Mouse (Mus musculus) heart, embryonic 11.5 days (tissue): ENCODE measurements around the gene Slc6a18. TPM values are rescaled to one million over a fixed set of nuclear protein-coding genes. Genes with fewer than 3 reads are reported as not detected.

Experiments
- ATAC-seq: fragments of 200-750 bp; cut with Nextera tagmentation; replicated peaks from 2 replicates; pipeline ENCODE4 v1.8.0; 2017; ENCODE audit warnings: moderate library complexity; ENCODE audit not compliant: insufficient number of reproducible peaks, low FRiP score, low TSS enrichment
- H3K27ac ChIP-seq: fragments of 300-500 bp; sonication (generic); 2 replicates; pipeline ENCODE4 v1.5.1; 2014; ENCODE audit warnings: mild to moderate bottlenecking, low read depth, low read length
- H3K27me3 ChIP-seq: fragments of 300-500 bp; sonication (generic); 2 replicates; pipeline ENCODE4 v1.6.1; 2014; ENCODE audit warnings: mild to moderate bottlenecking, low read length, mixed read lengths; ENCODE audit not compliant: control insufficient read depth, insufficient read depth
- H3K36me3 ChIP-seq: fragments of 300-500 bp; sonication (generic); 2 replicates; pipeline ENCODE4 v1.6.1; 2014; ENCODE audit warnings: mild to moderate bottlenecking, low read length, moderate library complexity, mixed read lengths; ENCODE audit not compliant: control insufficient read depth, insufficient read depth
- H3K4me1 ChIP-seq: fragments of 300-500 bp; sonication (generic); 2 replicates; pipeline ENCODE4 v1.6.1; 2014; ENCODE audit warnings: low read length; ENCODE audit not compliant: control insufficient read depth, insufficient read depth
- H3K4me2 ChIP-seq: fragments of 300-500 bp; sonication (generic); 2 replicates; pipeline ENCODE4 v1.6.1; 2014; ENCODE audit warnings: mild to moderate bottlenecking, moderate library complexity
- H3K4me3 ChIP-seq: fragments of 300-500 bp; sonication (generic); 2 replicates; pipeline ENCODE4 v1.5.1; 2014; ENCODE audit warnings: low read depth, low read length
- H3K9ac ChIP-seq: fragments of 300-500 bp; sonication (generic); 2 replicates; pipeline ENCODE4 v1.6.1; 2014; ENCODE audit warnings: mild to moderate bottlenecking, low read depth, low read length, moderate library complexity
- H3K9me3 ChIP-seq: fragments of 300-500 bp; sonication (generic); replicated peaks from 2 replicates; pipeline ENCODE4 v1.6.1; 2016; ENCODE audit warnings: low read length; ENCODE audit not compliant: control insufficient read depth
- WGBS: fragments of 180-500 bp; shearing (Covaris S2); extraction: QIAGEN DNeasy Blood & Tissue Kit; methylation state at CpG from one replicate; pipeline ENCODE4 v1.1.7; 2014; ENCODE audit not compliant: insufficient replicate concordance; 5-methylcytosine and 5-hydroxymethylcytosine counted together
- polyA plus RNA-seq: library from polyadenylated mRNA; unstranded; fragments of >200 nt; fragmentation: Nextera tagmentation; extraction: Ambion mirVana; gene quantifications from 2 replicates; pipeline ENCODE4 v1.2.1, GENCODE M21; 2014

Gene Slc6a18
- polyA plus RNA-seq, 1 experiment from 2014 or later = not detected

DNA sequence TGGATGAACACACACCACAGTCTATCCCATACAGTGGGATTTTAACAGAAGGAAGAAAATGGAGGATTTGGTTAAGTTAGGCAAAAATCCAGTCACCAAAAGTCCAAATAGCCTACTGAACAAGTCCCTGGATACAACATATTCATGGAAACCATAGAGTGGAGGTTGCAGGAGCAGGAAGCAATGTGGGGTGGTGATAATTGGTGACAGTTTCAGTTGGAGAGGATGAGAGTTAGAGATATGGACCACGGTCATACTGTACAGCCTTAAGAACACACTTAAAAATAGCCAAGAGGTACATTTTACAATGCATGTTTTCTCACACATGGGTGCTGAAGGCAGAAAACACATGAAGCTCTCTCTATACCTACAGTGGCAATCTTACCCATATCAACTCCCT is 17.1 kb upstream of the Slc6a18 start:
- H3K27ac ChIP-seq = no peak overlapping the region
- H3K36me3 ChIP-seq = no peaks in the 10 kb centered on the region
- no peaks in the 10 kb centered on the region for H3K9me3 ChIP-seq
- no peak overlapping the region for H3K9ac ChIP-seq
- no peak overlapping the region for H3K4me2 ChIP-seq
- 54% methylated on average over 1 of the region's 1 CpGs for WGBS
- ATAC-seq = no peak
- no peaks in the 10 kb centered on the region for H3K4me1 ChIP-seq
- no peaks in the 10 kb centered on the region for H3K27me3 ChIP-seq
- H3K4me3 ChIP-seq = no peak overlapping the region

DNA sequence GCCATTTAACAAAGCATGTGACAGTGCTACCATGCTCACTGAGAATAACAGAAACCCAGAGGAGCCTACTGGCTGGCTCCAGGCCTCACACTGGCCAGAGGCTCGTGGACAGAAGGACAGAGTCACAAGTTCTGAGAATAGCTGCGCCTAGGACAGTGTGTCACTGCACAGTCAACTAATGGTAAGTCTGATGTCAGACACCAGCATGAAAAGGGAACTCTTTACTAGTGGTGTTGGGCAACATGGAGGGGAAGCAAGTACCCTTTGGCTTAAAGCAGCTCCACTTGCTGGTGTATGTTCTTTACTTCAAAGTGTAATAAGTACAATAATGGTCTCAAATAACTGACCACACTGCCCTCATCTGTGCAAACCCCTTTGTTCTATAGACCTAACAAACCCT is 15.5 kb upstream of the Slc6a18 start:
- WGBS = 58% methylated on average over 2 of the region's 2 CpGs
- Histone ChIP-seq H3K9me3 (no peaks in the 10 kb centered on the region), H3K4me2 (no peak overlapping the region), H3K36me3 (no peaks in the 10 kb centered on the region), H3K27me3 (no peaks in the 10 kb centered on the region), H3K4me1 (no peaks in the 10 kb centered on the region), H3K27ac (no peak overlapping the region), H3K4me3 (no peak overlapping the region), H3K9ac (no peak overlapping the region)
- no peak for ATAC-seq

DNA sequence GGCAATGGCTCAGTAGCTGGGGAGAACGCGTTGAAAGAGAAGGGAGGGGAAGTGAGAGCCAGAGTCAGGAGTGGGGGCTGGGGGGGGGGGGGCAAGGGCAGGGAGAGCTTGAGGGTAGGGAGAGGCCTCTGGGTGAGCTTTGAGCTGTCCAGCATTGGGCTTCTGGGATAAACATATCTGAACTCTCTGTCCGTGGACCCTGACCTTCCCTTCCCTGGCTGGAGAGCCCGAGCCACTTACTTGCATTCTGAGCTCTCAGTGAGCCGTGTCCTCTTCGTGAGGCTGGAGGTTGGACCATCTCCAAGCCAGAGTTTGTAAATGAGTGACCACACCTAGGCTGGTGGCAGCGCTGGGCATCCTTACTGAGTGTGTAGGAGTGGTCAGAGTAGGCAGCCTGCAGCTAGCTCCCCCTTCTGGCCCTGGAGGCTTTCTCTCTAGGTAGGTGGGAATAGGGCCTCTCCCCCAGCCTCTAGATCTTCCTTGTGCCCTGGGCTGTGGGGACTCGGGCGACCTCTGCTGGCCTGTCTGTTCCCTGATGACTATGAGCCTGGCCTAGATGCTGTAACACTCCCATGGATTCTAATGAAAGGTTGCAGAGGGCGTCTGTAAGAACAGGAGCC is 14.5 kb upstream of the Slc6a18 start:
- Histone ChIP-seq H3K4me1 (no peaks in the 10 kb centered on the region), H3K27ac (no peak overlapping the region), H3K36me3 (no peaks in the 10 kb centered on the region), H3K9ac (no peak overlapping the region), H3K9me3 (no peaks in the 10 kb centered on the region), H3K4me3 (no peak overlapping the region), H3K27me3 (no peaks in the 10 kb centered on the region), H3K4me2 (no peak overlapping the region)
- WGBS = 31% methylated on average over 10 of the region's 10 CpGs
- 0 out of 2 replicates have a peak, but pooled peaks have one; percentile 27 for ATAC-seq

DNA sequence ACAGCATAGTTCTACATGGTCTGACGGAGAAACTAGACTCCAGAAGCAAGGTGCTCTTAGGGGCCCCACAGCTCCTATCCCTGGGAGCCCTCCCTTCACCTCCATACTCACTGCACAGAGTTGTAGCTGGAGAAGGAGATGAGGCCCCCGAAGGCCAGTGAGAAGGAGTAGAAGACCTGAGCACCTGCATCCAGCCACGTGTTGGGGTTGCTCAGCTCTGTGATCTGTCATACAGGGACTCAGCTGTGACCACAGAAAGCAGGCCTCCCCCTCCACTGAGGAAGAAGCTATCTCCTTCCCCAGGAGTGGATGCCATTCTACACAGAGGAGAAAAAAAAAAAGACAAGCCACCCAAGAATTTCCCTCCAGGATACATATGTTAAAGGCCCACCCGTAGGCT is 11.1 kb upstream of the Slc6a18 start:
- Histone ChIP-seq H3K27ac (no peak overlapping the region), H3K4me1 (no peaks in the 10 kb centered on the region), H3K9me3 (no peaks in the 10 kb centered on the region), H3K36me3 (no peaks in the 10 kb centered on the region), H3K4me2 (no peak overlapping the region), H3K27me3 (no peaks in the 10 kb centered on the region), H3K4me3 (no peak overlapping the region), H3K9ac (no peak overlapping the region)
- no peak for ATAC-seq
- 60% methylated on average over 4 of the region's 4 CpGs for WGBS

DNA sequence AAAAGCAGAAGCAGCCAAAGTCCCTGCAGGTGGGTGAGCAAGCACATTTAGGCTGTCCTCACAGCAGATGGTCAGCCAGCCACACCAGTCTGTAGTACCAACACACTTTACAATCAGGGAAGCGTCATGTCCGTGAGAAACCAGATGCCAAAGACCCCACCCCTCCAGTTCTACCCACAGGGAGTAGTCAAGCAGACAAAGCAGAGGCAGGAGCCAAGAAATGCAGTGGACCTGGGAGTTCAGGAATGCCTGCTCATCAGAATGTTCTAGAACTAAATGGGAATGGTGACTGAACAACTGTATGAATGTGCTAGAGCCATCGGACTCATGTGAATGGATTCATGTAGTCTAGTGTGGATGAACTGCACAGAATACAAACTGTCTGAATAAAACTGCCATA is 9.8 kb upstream of the Slc6a18 start:
- Histone ChIP-seq H3K27me3 (no peaks in the 10 kb centered on the region), H3K4me2 (no peak overlapping the region), H3K4me1 (no peaks in the 10 kb centered on the region), H3K27ac (no peak overlapping the region), H3K9ac (no peak overlapping the region), H3K36me3 (no peaks in the 10 kb centered on the region), H3K9me3 (no peaks in the 10 kb centered on the region), H3K4me3 (no peak overlapping the region)
- WGBS = 64% methylated on average over 3 of the region's 3 CpGs
- no peak for ATAC-seq

DNA sequence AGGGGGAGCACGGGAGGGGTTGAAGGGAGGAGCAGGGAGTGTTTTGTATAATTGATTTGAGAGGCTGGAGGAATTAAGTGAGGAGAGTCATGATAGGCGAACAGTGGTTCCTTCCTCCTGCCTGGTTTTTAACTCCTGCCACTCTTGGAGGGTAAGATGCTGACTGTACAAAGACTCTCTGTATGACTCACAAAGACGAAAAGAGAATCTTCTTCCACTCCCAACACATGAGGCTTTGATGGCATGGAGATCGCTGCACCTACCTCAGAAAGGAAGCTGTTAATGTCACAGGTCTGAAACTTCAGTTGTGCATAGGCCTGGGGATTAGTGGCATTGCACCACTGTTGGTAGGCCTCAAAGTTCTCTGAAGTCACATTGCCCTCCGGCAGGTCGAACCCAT is 7.7 kb upstream of the Slc6a18 start:
- Histone ChIP-seq H3K27ac (no peak overlapping the region), H3K4me1 (no peaks in the 10 kb centered on the region), H3K27me3 (no peaks in the 10 kb centered on the region), H3K4me3 (no peak overlapping the region), H3K4me2 (no peak overlapping the region), H3K36me3 (no peaks in the 10 kb centered on the region), H3K9me3 (no peaks in the 10 kb centered on the region), H3K9ac (no peak overlapping the region)
- no peak for ATAC-seq
- 75% methylated on average over 6 of the region's 6 CpGs for WGBS

DNA sequence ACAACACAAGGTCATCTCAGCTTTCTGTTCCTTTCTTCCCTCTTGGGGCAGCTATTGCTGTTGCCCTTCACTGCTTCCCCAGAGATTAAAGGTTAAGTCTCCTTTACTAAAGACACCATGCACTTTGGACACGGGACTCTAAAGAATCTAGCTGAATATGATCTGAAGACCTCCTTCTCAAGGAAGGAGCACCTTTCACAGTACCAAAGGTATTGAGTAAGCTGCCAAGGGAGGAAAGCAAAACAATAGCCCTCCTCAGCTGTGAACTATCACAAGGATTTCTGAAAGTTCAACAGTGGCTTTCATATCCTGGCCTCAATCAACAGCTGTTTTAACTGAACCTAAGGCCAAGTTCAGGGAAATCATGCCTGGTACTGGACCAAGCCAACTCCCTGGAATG is 6.6 kb upstream of the Slc6a18 start:
- H3K27me3 ChIP-seq = no peaks in the 10 kb centered on the region
- H3K4me2 ChIP-seq = no peak overlapping the region
- H3K9me3 ChIP-seq = no peaks in the 10 kb centered on the region
- no peak overlapping the region for H3K4me3 ChIP-seq
- H3K36me3 ChIP-seq = no peaks in the 10 kb centered on the region
- no peaks in the 10 kb centered on the region for H3K4me1 ChIP-seq
- WGBS = 82% methylated on average over 1 of the region's 1 CpGs
- no peak for ATAC-seq
- no peak overlapping the region for H3K27ac ChIP-seq
- H3K9ac ChIP-seq = no peak overlapping the region

DNA sequence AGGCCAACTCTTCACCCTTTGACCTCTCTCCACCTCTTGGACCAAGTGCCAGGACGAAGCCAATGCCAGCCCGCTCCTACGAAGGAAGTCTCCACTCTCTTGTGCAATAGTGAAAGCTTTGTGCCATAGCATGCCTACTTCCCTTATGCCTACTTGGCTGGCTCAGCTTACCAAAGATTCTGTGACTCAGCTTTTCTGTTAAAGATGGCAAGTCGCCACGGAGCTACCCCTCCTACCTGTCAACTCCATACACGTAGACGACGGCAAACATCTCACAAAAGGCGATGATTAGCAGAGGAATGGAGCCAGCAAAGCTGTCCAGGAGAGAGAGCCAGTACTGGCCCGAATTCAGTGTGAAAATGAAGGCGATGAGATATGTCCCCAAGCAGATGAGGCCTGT is 5.9 kb upstream of the Slc6a18 start:
- no peaks in the 10 kb centered on the region for H3K36me3 ChIP-seq
- no peaks in the 10 kb centered on the region for H3K9me3 ChIP-seq
- 80% methylated on average over 11 of the region's 11 CpGs for WGBS
- ATAC-seq = no peak
- no peak overlapping the region for H3K27ac ChIP-seq
- H3K9ac ChIP-seq = no peak overlapping the region
- H3K4me2 ChIP-seq = no peak overlapping the region
- no peaks in the 10 kb centered on the region for H3K4me1 ChIP-seq
- H3K4me3 ChIP-seq = no peak overlapping the region
- no peaks in the 10 kb centered on the region for H3K27me3 ChIP-seq

DNA sequence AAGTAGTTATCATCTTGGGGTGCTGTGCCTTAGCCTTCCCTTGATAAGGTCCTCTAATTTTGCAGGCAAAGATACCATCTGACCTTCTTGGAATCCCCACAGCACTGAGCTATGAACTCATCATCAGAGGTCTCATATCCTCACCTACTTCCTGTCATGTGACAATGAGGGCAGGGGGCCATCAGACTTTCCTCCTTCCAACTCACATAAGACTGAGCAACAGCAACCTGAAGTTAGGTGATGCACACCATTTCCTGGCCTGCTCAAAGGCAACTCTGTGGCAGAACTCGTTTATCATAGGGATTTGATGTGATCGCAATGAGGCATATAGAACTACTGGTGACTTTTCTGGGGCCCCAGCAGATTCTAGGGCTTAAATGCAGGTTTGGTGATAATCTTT is 4.4 kb upstream of the Slc6a18 start:
- Histone ChIP-seq H3K36me3 (no peaks in the 10 kb centered on the region), H3K9ac (no peak overlapping the region), H3K9me3 (no peaks in the 10 kb centered on the region), H3K27ac (no peak overlapping the region), H3K4me3 (no peak overlapping the region), H3K4me1 (no peaks in the 10 kb centered on the region), H3K4me2 (no peak overlapping the region), H3K27me3 (no peaks in the 10 kb centered on the region)
- 88% methylated on average over 2 of the region's 2 CpGs for WGBS
- ATAC-seq = no peak
